Mouse (Mus musculus) left cerebral cortex, adult 11 months (tissue): ENCODE data around the gene Nfkbid.

Source experiments
- DNase-seq: peaks from one replicate; pipeline ENCODE4 v3.0.0; 2022; ENCODE audit warnings: low spot score

The Nfkbid gene

GRCm38 (mm10) chr7:30421175-30421889 lies at the start of gene Nfkbid:
Gene Nfkbid (plus strand): TSS chr7:30421732.
- DNase-seq = no peak

GRCm38 (mm10) chr7:30373501-30373962 lies 48.0 kb upstream of the Nfkbid start:
- DNase-seq = peak; percentile 96

GRCm38 (mm10) chr7:30380061-30380460 lies 41.5 kb upstream of the Nfkbid start:
- DNase-seq = no peak

GRCm38 (mm10) chr7:30384106-30384505 lies 37.4 kb upstream of the Nfkbid start:
- DNase-seq = no peak

GRCm38 (mm10) chr7:30392746-30393520 lies 28.6 kb upstream of the Nfkbid start:
- DNase-seq = no peak

GRCm38 (mm10) chr7:30393631-30394030 lies 27.9 kb upstream of the Nfkbid start:
- DNase-seq = no peak

GRCm38 (mm10) chr7:30394379-30394778 lies 27.2 kb upstream of the Nfkbid start:
- DNase-seq = no peak

GRCm38 (mm10) chr7:30394871-30395270 lies 26.7 kb upstream of the Nfkbid start:
- DNase-seq = no peak

GRCm38 (mm10) chr7:30399671-30400070 lies 21.9 kb upstream of the Nfkbid start:
- DNase-seq = no peak

GRCm38 (mm10) chr7:30402343-30402742 lies 19.2 kb upstream of the Nfkbid start:
- no peak for DNase-seq

GRCm38 (mm10) chr7:30408639-30409038 lies 12.9 kb upstream of the Nfkbid start:
- DNase-seq = no peak

GRCm38 (mm10) chr7:30409789-30410188 lies 11.7 kb upstream of the Nfkbid start:
- no peak for DNase-seq

- DNase-seq = no peak
These were observed 10.5 kb upstream of the Nfkbid start for GRCm38 (mm10) chr7:30411023-30411422.

GRCm38 (mm10) chr7:30412735-30413147 lies 8.8 kb upstream of the Nfkbid start:
- DNase-seq = no peak

GRCm38 (mm10) chr7:30413596-30413995 lies 7.9 kb upstream of the Nfkbid start, which contains the start of gene Tyrobp:
Gene Tyrobp (plus strand): TSS chr7:30413760.
- no peak for DNase-seq

- DNase-seq = no peak
These were observed 3.7 kb upstream of the Nfkbid start for GRCm38 (mm10) chr7:30417856-30418255.

- DNase-seq = no peak
These were observed 1.7 kb upstream of the Nfkbid start, which contains the start of gene Hcst for GRCm38 (mm10) chr7:30419561-30420499. Gene Hcst (minus strand): TSS chr7:30419854.

GRCm38 (mm10) chr7:30420673-30421072 lies 859 bp upstream of the Nfkbid start:
- DNase-seq = no peak

GRCm38 (mm10) chr7:30421890-30422435 lies 431 bp downstream of the Nfkbid start:
- DNase-seq = peak; percentile 88

GRCm38 (mm10) chr7:30422560-30422959 lies 1.0 kb downstream of the Nfkbid start:
- DNase-seq = no peak

- DNase-seq = no peak
These were observed 1.6 kb downstream of the Nfkbid start for GRCm38 (mm10) chr7:30423071-30423641.
